Mouse (Mus musculus): ENCODE data around the gene Lmod1. TPM values are rescaled to one million over a fixed set of nuclear protein-coding genes. Genes with fewer than 3 reads are reported as not detected.

The Lmod1 gene
- polyA plus RNA-seq, 1 experiment = 2.4 TPM

DNA sequence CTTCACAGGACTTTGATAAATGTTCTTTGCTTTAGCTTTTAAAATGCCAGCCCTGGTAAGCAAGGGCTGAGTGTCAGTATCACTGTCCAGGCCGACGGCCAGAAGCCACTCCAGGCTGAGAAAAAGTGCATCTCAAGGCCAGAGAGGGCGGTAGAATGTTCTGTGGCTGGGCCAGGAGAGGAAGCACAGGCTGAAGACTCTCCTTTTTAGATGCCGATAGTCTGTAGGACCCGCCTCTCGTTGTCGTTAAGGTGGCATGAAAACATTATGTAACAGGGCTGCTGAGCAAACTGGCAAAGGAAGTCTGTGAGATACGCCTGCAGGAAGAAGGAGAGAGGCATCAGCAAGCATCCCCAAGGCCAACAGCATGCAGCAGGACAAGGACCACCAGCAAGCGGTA lies 60.6 kb downstream of the Lmod1 start:
- Histone ChIP-seq H3K27ac (ENCODE audit: control insufficient read depth, insufficient read depth, low read length) (no peak overlapping the region), H3K4me1 (replicated peaks; ENCODE audit: control insufficient read depth, insufficient read depth, low read length) (no peaks in the 10 kb centered on the region), H3K4me3 (ENCODE audit: control insufficient read depth, insufficient read depth, low read length) (no peak overlapping the region), H3K36me3 (ENCODE audit: control insufficient read depth, insufficient read depth, low read length) (peaks cover 75% of the 10 kb centered on the region), H3K27me3 (ENCODE audit: control insufficient read depth, insufficient read depth, low read length) (no peaks in the 10 kb centered on the region)
- DNase-seq = no peak
- 94% methylated on average over 9 of the region's 9 CpGs for WGBS
- TF ChIP-seq CTCF (IDR thresholded peaks at IDR 0.05; ENCODE audit: borderline replicate concordance, control insufficient read depth, extremely low read depth, insufficient read depth, low read length, poor library complexity) = no peak

DNA sequence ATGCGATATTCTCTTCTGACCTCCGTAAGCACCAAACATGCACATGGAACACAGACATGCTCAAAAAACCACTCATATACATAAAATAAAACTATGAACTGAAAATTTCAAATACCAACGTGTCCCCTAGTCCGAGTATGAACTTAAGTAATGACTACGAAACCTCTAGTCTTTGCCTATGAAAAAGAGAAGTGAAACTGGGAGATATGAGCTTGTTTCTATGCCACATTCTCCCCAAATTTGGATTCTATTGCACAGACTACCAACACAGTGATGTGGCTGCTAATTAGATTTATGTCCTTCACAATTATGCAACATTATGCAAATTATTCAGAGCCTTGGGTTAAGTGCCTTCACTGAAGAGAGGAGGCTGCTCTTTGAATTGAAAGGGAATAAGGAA lies 74.9 kb downstream of the Lmod1 start:
- H3K4me1 ChIP-seq (replicated peaks; ENCODE audit: control insufficient read depth, insufficient read depth, low read length) = no peaks in the 10 kb centered on the region
- H3K36me3 ChIP-seq (ENCODE audit: control insufficient read depth, insufficient read depth, low read length) = peaks cover 73% of the 10 kb centered on the region
- 86% methylated on average over 5 of the region's 5 CpGs for WGBS
- no peak overlapping the region for H3K4me3 ChIP-seq (ENCODE audit: control insufficient read depth, insufficient read depth, low read length)
- H3K27ac ChIP-seq (ENCODE audit: control insufficient read depth, insufficient read depth, low read length) = no peak overlapping the region
- DNase-seq = no peak
- no peak for TF ChIP-seq CTCF (IDR thresholded peaks at IDR 0.05; ENCODE audit: borderline replicate concordance, control insufficient read depth, extremely low read depth, insufficient read depth, low read length, poor library complexity)
- no peak for TF ChIP-seq POLR2A (IDR thresholded peaks at IDR 0.05; ENCODE audit: control insufficient read depth, extremely low read depth, insufficient read depth, low read length, poor library complexity)
- no peaks in the 10 kb centered on the region for H3K27me3 ChIP-seq (ENCODE audit: control insufficient read depth, insufficient read depth, low read length)

DNA sequence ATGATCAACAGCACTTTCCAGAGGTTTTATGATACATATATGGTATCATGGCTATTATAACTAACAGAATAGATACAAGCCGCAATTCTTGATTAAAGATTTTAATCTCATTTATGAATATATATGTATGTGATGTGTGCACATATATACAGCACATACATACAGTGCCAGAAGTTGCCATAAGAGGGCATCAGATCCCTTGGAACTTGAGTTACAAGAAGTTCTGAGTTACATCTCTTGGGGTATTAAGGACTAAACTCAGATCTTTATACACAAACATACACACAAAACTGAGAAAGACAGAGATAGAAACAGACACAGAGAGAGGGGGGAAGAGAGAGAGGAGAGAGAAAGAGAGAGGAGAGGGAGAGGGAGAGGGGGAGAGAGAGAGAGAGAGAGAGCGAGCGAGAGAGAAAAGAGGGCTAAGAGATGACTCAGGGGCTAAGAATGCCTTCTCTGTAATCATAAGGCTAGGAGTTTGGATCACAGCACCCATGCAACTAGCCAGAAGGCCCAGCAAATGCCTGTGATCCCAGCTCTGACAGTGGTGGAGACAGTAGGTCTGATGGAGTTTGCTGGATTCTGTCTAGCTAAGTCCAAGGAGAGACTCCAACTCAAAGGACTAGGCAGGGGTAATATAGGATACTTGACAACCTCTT lies 77.0 kb downstream of the Lmod1 start:
- peaks cover 80% of the 10 kb centered on the region for H3K36me3 ChIP-seq (ENCODE audit: control insufficient read depth, insufficient read depth, low read length)
- H3K4me3 ChIP-seq (ENCODE audit: control insufficient read depth, insufficient read depth, low read length) = no peak overlapping the region
- no peaks in the 10 kb centered on the region for H3K27me3 ChIP-seq (ENCODE audit: control insufficient read depth, insufficient read depth, low read length)
- no peak for TF ChIP-seq CTCF (IDR thresholded peaks at IDR 0.05; ENCODE audit: borderline replicate concordance, control insufficient read depth, extremely low read depth, insufficient read depth, low read length, poor library complexity)
- no peak for TF ChIP-seq POLR2A (IDR thresholded peaks at IDR 0.05; ENCODE audit: control insufficient read depth, extremely low read depth, insufficient read depth, low read length, poor library complexity)
- no peak for DNase-seq
- no peaks in the 10 kb centered on the region for H3K4me1 ChIP-seq (replicated peaks; ENCODE audit: control insufficient read depth, insufficient read depth, low read length)
- 94% methylated on average over 3 of the region's 3 CpGs for WGBS
- no peak overlapping the region for H3K27ac ChIP-seq (ENCODE audit: control insufficient read depth, insufficient read depth, low read length)

DNA sequence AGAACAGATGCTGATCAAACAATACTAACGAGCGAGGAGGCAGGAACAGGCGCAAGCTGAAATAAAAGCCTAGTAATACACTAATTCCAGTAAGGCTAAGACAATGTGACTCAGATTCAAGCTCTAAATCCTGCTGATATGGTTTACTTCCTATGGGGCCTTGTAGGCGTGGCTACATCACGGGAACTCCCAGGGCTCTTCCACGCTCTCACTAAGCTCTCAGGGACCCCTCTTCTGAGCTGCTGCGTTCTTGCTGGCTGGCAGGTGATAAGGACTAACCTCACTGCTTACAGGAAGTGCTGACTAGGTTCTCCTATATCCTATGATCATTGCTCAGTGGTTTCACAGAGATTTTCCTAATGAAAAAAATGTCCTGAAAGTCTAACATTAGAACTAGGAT lies 80.7 kb downstream of the Lmod1 start:
- Histone ChIP-seq H3K36me3 (ENCODE audit: control insufficient read depth, insufficient read depth, low read length) (peaks cover 76% of the 10 kb centered on the region), H3K27ac (ENCODE audit: control insufficient read depth, insufficient read depth, low read length) (no peak overlapping the region), H3K4me3 (ENCODE audit: control insufficient read depth, insufficient read depth, low read length) (no peak overlapping the region), H3K4me1 (replicated peaks; ENCODE audit: control insufficient read depth, insufficient read depth, low read length) (no peaks in the 10 kb centered on the region), H3K27me3 (ENCODE audit: control insufficient read depth, insufficient read depth, low read length) (no peaks in the 10 kb centered on the region)
- WGBS = 93% methylated on average over 7 of the region's 7 CpGs
- TF ChIP-seq POLR2A (IDR thresholded peaks at IDR 0.05; ENCODE audit: control insufficient read depth, extremely low read depth, insufficient read depth, low read length, poor library complexity) (no peak), CTCF (IDR thresholded peaks at IDR 0.05; ENCODE audit: borderline replicate concordance, control insufficient read depth, extremely low read depth, insufficient read depth, low read length, poor library complexity) (no peak)
- DNase-seq = no peak

DNA sequence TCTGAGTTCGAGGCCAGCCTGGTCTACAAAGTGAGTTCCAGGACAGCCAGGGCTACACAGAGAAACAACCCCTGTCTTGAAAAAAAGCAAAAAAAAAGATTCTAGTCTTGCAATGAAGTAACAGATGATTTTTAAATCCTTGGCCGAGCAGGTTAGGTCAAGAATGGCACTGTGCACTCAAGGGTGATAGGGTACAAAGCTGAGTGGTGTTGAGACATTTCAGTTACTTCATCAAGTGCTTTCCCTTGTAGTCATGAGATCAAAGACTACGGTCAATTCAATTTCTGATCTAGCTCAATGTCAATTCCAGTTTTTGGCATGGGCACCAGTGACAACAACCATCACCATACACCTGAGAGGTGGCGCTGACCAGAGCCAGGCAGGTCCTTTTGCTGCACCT lies 84.4 kb downstream of the Lmod1 start:
- H3K36me3 ChIP-seq (ENCODE audit: control insufficient read depth, insufficient read depth, low read length) = peaks cover 66% of the 10 kb centered on the region
- no peak for TF ChIP-seq CTCF (IDR thresholded peaks at IDR 0.05; ENCODE audit: borderline replicate concordance, control insufficient read depth, extremely low read depth, insufficient read depth, low read length, poor library complexity)
- no peak for TF ChIP-seq POLR2A (IDR thresholded peaks at IDR 0.05; ENCODE audit: control insufficient read depth, extremely low read depth, insufficient read depth, low read length, poor library complexity)
- no peak overlapping the region for H3K4me3 ChIP-seq (ENCODE audit: control insufficient read depth, insufficient read depth, low read length)
- WGBS = 99% methylated on average over 4 of the region's 4 CpGs
- no peak for DNase-seq
- H3K4me1 ChIP-seq (replicated peaks; ENCODE audit: control insufficient read depth, insufficient read depth, low read length) = no peaks in the 10 kb centered on the region
- H3K27ac ChIP-seq (ENCODE audit: control insufficient read depth, insufficient read depth, low read length) = no peak overlapping the region
- no peaks in the 10 kb centered on the region for H3K27me3 ChIP-seq (ENCODE audit: control insufficient read depth, insufficient read depth, low read length)

DNA sequence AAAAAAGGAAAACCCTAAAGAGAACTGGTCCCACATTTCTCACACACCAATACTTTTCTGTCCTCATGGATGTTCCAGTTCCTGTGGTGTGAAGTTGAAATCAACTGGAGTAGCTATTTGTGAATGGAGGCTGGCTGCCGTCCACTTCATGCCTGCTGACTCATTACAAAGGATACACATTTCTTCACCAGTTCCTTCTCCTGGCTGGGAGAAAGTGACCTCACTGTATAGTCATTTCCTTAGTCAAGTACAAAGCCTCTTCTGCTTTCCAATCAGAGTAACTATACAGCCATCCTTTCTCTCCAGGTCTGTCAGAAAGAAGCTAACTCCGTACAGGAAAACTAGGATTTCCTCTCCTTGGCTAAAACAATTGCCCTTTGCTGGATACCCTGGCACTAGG lies 86.4 kb downstream of the Lmod1 start:
- Histone ChIP-seq H3K27me3 (ENCODE audit: control insufficient read depth, insufficient read depth, low read length) (no peaks in the 10 kb centered on the region), H3K27ac (ENCODE audit: control insufficient read depth, insufficient read depth, low read length) (no peak overlapping the region), H3K4me1 (replicated peaks; ENCODE audit: control insufficient read depth, insufficient read depth, low read length) (no peaks in the 10 kb centered on the region), H3K36me3 (ENCODE audit: control insufficient read depth, insufficient read depth, low read length) (peaks cover 56% of the 10 kb centered on the region), H3K4me3 (ENCODE audit: control insufficient read depth, insufficient read depth, low read length) (no peak overlapping the region)
- TF ChIP-seq CTCF (IDR thresholded peaks at IDR 0.05; ENCODE audit: borderline replicate concordance, control insufficient read depth, extremely low read depth, insufficient read depth, low read length, poor library complexity) = no peak
- TF ChIP-seq POLR2A (IDR thresholded peaks at IDR 0.05; ENCODE audit: control insufficient read depth, extremely low read depth, insufficient read depth, low read length, poor library complexity) = no peak
- no peak for DNase-seq
- 80% methylated on average over 2 of the region's 2 CpGs for WGBS

DNA sequence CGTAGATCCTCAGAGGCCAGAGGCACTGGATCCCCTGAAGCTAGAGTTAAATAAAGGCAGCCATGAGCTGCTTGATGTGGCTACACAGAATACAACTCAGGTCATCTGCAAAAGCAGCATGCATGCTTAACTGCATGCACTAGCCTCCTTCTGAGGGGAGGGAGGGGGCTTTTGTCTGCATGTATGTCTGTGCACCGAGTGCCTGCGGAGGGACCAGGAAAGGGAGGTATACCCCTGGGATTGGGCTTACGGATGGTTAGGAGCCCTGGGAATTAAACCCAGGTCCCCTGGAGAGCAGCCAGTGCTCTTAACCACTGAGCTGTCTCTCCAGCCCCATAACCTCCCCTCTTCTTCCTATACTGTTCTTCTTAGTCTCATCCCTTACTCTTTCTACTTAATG lies 87.5 kb downstream of the Lmod1 start:
- Histone ChIP-seq H3K27ac (ENCODE audit: control insufficient read depth, insufficient read depth, low read length) (no peak overlapping the region), H3K27me3 (ENCODE audit: control insufficient read depth, insufficient read depth, low read length) (no peaks in the 10 kb centered on the region), H3K36me3 (ENCODE audit: control insufficient read depth, insufficient read depth, low read length) (peaks cover 55% of the 10 kb centered on the region), H3K4me1 (replicated peaks; ENCODE audit: control insufficient read depth, insufficient read depth, low read length) (no peaks in the 10 kb centered on the region), H3K4me3 (ENCODE audit: control insufficient read depth, insufficient read depth, low read length) (no peak overlapping the region)
- WGBS = 94% methylated on average over 4 of the region's 4 CpGs
- TF ChIP-seq CTCF (IDR thresholded peaks at IDR 0.05; ENCODE audit: borderline replicate concordance, control insufficient read depth, extremely low read depth, insufficient read depth, low read length, poor library complexity) = no peak
- TF ChIP-seq POLR2A (IDR thresholded peaks at IDR 0.05; ENCODE audit: control insufficient read depth, extremely low read depth, insufficient read depth, low read length, poor library complexity) = no peak
- DNase-seq = no peak

Measured in thymus, adult 2 months (tissue).